Mouse (Mus musculus) liver, embryonic 11.5 days (tissue): ENCODE measurements at regions not wholly inside any gene's neighbourhood (a gene's known extent, or its start where the extent isn't known, plus 50 kb on each side); places are given as distances from the start of the nearest gene placed in this dataset.

Experiments
- ATAC-seq: fragments of 200-750 bp; cut with Nextera tagmentation; replicated peaks from 2 replicates; pipeline ENCODE4 v1.8.0; 2017; ENCODE audit warnings: moderate number of reproducible peaks, mild to moderate bottlenecking, moderate TSS enrichment, moderate library complexity; ENCODE audit not compliant: low FRiP score
- DNase-seq: peaks from one replicate; pipeline ENCODE4 v3.0.0-alpha.2; 2017; ENCODE audit warnings: low spot score
- H3K27ac ChIP-seq: fragments of 300-500 bp; sonication (generic); 2 replicates; pipeline ENCODE4 v1.5.1; 2014; ENCODE audit warnings: mild to moderate bottlenecking, low read depth, low read length, control low read depth
- H3K27me3 ChIP-seq: fragments of 300-500 bp; sonication (generic); replicated peaks from 2 replicates; pipeline ENCODE4 v1.6.1; 2014; ENCODE audit warnings: low read length, mixed read lengths; ENCODE audit not compliant: control insufficient read depth, insufficient read depth
- H3K36me3 ChIP-seq: fragments of 300-500 bp; sonication (generic); 2 replicates; pipeline ENCODE4 v1.6.1; 2014; ENCODE audit warnings: mild to moderate bottlenecking, low read length, moderate library complexity, mixed read lengths; ENCODE audit not compliant: control insufficient read depth, insufficient read depth
- H3K4me1 ChIP-seq: fragments of 300-500 bp; sonication (generic); replicated peaks from 2 replicates; pipeline ENCODE4 v1.6.1; 2014; ENCODE audit warnings: low read length, mixed read lengths; ENCODE audit not compliant: control insufficient read depth, insufficient read depth
- H3K4me2 ChIP-seq: fragments of 300-500 bp; sonication (generic); 2 replicates; pipeline ENCODE4 v1.6.1; 2014; ENCODE audit warnings: mild to moderate bottlenecking, control low read depth, moderate library complexity
- H3K4me3 ChIP-seq: fragments of 300-500 bp; sonication (generic); 2 replicates; pipeline ENCODE4 v1.5.1; 2014; ENCODE audit warnings: low read depth, low read length, control low read depth
- H3K9ac ChIP-seq: fragments of 300-500 bp; sonication (generic); 2 replicates; pipeline ENCODE4 v1.6.1; 2014; ENCODE audit warnings: low read depth, low read length, control low read depth
- H3K9me3 ChIP-seq: fragments of 300-500 bp; sonication (generic); 2 replicates; pipeline ENCODE4 v1.6.1; 2016; ENCODE audit warnings: low read length, inconsistent platforms, mixed read lengths; ENCODE audit not compliant: control insufficient read depth
- WGBS: fragments of 180-500 bp; shearing (Covaris S2); extraction: QIAGEN DNeasy Blood & Tissue Kit; methylation state at CpG from one replicate; pipeline ENCODE4 v1.1.7; 2014; 5-methylcytosine and 5-hydroxymethylcytosine counted together

- Histone ChIP-seq H3K9me3 (no peaks in the 10 kb centered on the region), H3K9ac (no peak overlapping the region), H3K4me1 (no peaks in the 10 kb centered on the region), H3K4me3 (no peak overlapping the region), H3K4me2 (no peak overlapping the region), H3K36me3 (no peaks in the 10 kb centered on the region), H3K27me3 (no peaks in the 10 kb centered on the region), H3K27ac (no peak overlapping the region)
- DNase-seq (no peak), ATAC-seq (no peak)
- 62% methylated on average over 6 of the region's 6 CpGs for WGBS
Measured at GRCm38 (mm10) chr8:103976488-103976887, 124.9 kb upstream of the Cdh5 start.

- no peak for ATAC-seq
- no peak for DNase-seq
Measured at GRCm38 (mm10) chr8:103978948-103979347, 122.5 kb upstream of the Cdh5 start.

GRCm38 (mm10) chr8:103983860-103984594 is 117.4 kb upstream of the Cdh5 start:
- H3K4me1 ChIP-seq, result no peaks in the 10 kb centered on the region
- DNase-seq (no peak), ATAC-seq (no peak)
- 69% methylated on average over 11 of the region's 11 CpGs for WGBS
- H3K4me3 ChIP-seq, result no peak overlapping the region
- no peak overlapping the region for H3K9ac ChIP-seq
- H3K36me3 ChIP-seq, result no peaks in the 10 kb centered on the region
- H3K27me3 ChIP-seq, result no peaks in the 10 kb centered on the region
- no peaks in the 10 kb centered on the region for H3K9me3 ChIP-seq
- no peak overlapping the region for H3K4me2 ChIP-seq
- H3K27ac ChIP-seq, result no peak overlapping the region

More at GRCm38 (mm10) chr8:103978948-103979347, 122.5 kb upstream of the Cdh5 start:
- H3K9ac ChIP-seq, result no peak overlapping the region
- H3K27me3 ChIP-seq, result no peaks in the 10 kb centered on the region
- H3K36me3 ChIP-seq, result no peaks in the 10 kb centered on the region
- H3K9me3 ChIP-seq, result no peaks in the 10 kb centered on the region
- no peak overlapping the region for H3K4me3 ChIP-seq
- WGBS, result 58% methylated on average over 5 of the region's 5 CpGs
- H3K4me2 ChIP-seq, result no peak overlapping the region
- H3K4me1 ChIP-seq, result no peaks in the 10 kb centered on the region
- H3K27ac ChIP-seq, result no peak overlapping the region

GRCm38 (mm10) chr8:103985640-103986039 is 115.8 kb upstream of the Cdh5 start:
- Histone ChIP-seq H3K9me3 (no peaks in the 10 kb centered on the region), H3K4me3 (no peak overlapping the region), H3K9ac (no peak overlapping the region), H3K36me3 (no peaks in the 10 kb centered on the region), H3K27me3 (no peaks in the 10 kb centered on the region), H3K4me2 (no peak overlapping the region), H3K27ac (no peak overlapping the region), H3K4me1 (no peaks in the 10 kb centered on the region)
- DNase-seq (no peak), ATAC-seq (no peak)
- 82% methylated on average over 2 of the region's 2 CpGs for WGBS

GRCm38 (mm10) chr8:103993897-103994296 is 107.5 kb upstream of the Cdh5 start:
- WGBS, result 75% methylated on average over 2 of the region's 2 CpGs
- H3K4me3 ChIP-seq, result no peak overlapping the region

GRCm38 (mm10) chr8:103998143-103998542 is 103.3 kb upstream of the Cdh5 start:
- H3K9me3 ChIP-seq, result no peaks in the 10 kb centered on the region
- H3K9ac ChIP-seq, result no peak overlapping the region
- no peaks in the 10 kb centered on the region for H3K36me3 ChIP-seq
- no peak overlapping the region for H3K27ac ChIP-seq
- no peaks in the 10 kb centered on the region for H3K27me3 ChIP-seq
- H3K4me2 ChIP-seq, result no peak overlapping the region
- H3K4me3 ChIP-seq, result no peak overlapping the region
- DNase-seq, result no peak
- ATAC-seq, result no peak
- no peaks in the 10 kb centered on the region for H3K4me1 ChIP-seq
- 49% methylated on average over 6 of the region's 6 CpGs for WGBS

More at GRCm38 (mm10) chr8:103993897-103994296, 107.5 kb upstream of the Cdh5 start:
- Histone ChIP-seq H3K4me1 (no peaks in the 10 kb centered on the region), H3K27ac (no peak overlapping the region), H3K9ac (no peak overlapping the region), H3K4me2 (no peak overlapping the region), H3K36me3 (no peaks in the 10 kb centered on the region), H3K27me3 (no peaks in the 10 kb centered on the region), H3K9me3 (no peaks in the 10 kb centered on the region)
- ATAC-seq, result no peak
- no peak for DNase-seq

- ATAC-seq, result no peak
- Histone ChIP-seq H3K9ac (no peak overlapping the region), H3K27me3 (no peaks in the 10 kb centered on the region), H3K27ac (no peak overlapping the region), H3K9me3 (no peaks in the 10 kb centered on the region), H3K4me1 (no peaks in the 10 kb centered on the region), H3K4me3 (no peak overlapping the region), H3K36me3 (no peaks in the 10 kb centered on the region), H3K4me2 (no peak overlapping the region)
- DNase-seq, result no peak
- 76% methylated on average over 2 of the region's 2 CpGs for WGBS
Measured at GRCm38 (mm10) chr8:104007209-104007608, 94.2 kb upstream of the Cdh5 start.

GRCm38 (mm10) chr8:104008756-104009155 is 92.7 kb upstream of the Cdh5 start:
- H3K36me3 ChIP-seq, result no peaks in the 10 kb centered on the region
- H3K27ac ChIP-seq, result no peak overlapping the region
- no peaks in the 10 kb centered on the region for H3K4me1 ChIP-seq
- 80% methylated on average over 5 of the region's 5 CpGs for WGBS
- no peak overlapping the region for H3K9ac ChIP-seq
- no peak overlapping the region for H3K4me3 ChIP-seq
- no peaks in the 10 kb centered on the region for H3K9me3 ChIP-seq
- DNase-seq, result no peak
- no peak overlapping the region for H3K4me2 ChIP-seq
- no peaks in the 10 kb centered on the region for H3K27me3 ChIP-seq
- no peak for ATAC-seq

- ATAC-seq (no peak), DNase-seq (no peak)
- Histone ChIP-seq H3K27me3 (no peaks in the 10 kb centered on the region), H3K4me2 (no peak overlapping the region), H3K9me3 (no peaks in the 10 kb centered on the region), H3K9ac (no peak overlapping the region), H3K27ac (no peak overlapping the region), H3K4me3 (no peak overlapping the region), H3K4me1 (no peaks in the 10 kb centered on the region), H3K36me3 (no peaks in the 10 kb centered on the region)
- 88% methylated on average over 6 of the region's 6 CpGs for WGBS
Measured at GRCm38 (mm10) chr8:104009306-104009705, 92.1 kb upstream of the Cdh5 start.
